Mouse (Mus musculus): ENCODE results near the gene Tmem259. TPM values are rescaled to one million over a fixed set of nuclear protein-coding genes. Genes with fewer than 3 reads are reported as not detected.

Gene Tmem259
- polyA plus RNA-seq, 1 experiment from 2014 or later = 13.1 TPM

DNA sequence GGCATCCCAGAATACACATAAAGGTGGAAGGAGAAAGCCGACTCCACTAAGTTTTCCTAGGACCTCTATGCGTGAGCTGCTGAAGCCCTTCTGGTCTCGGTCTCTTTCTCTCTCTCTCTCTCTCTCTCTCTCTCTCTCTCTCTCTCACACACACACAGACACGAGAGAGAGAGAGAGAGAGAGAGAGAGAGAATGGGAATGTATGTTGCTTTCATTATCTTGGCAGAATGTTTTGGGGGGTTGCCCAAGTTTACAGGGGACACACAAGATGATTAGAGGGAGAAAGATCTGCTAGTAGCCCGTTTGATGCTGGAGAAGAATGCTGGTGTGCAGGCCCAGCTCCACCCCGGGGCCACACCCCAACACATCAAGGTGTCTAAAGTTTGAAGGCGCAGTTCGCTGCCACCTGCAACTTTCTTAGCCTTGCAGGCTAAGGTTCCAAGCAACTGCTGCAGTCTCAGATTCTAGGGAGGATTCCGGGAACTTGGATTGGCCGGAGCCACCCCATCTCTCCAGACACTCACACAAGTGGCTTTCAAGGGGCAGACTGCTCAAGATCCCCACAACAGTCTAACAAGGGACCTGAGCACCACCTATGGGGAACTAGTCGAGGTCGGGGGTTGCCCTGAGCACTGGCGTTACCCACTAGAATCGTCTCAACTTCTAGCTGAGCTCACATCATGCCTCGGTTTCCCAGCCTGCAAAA lies 58.2 kb downstream of the Tmem259 start:
- peaks cover 65% of the 10 kb centered on the region for H3K4me1 ChIP-seq (replicated peaks)
- peak overlapping the region; percentile 96 for H3K27ac ChIP-seq
- WGBS = 14% methylated on average over 15 of the region's 15 CpGs

DNA sequence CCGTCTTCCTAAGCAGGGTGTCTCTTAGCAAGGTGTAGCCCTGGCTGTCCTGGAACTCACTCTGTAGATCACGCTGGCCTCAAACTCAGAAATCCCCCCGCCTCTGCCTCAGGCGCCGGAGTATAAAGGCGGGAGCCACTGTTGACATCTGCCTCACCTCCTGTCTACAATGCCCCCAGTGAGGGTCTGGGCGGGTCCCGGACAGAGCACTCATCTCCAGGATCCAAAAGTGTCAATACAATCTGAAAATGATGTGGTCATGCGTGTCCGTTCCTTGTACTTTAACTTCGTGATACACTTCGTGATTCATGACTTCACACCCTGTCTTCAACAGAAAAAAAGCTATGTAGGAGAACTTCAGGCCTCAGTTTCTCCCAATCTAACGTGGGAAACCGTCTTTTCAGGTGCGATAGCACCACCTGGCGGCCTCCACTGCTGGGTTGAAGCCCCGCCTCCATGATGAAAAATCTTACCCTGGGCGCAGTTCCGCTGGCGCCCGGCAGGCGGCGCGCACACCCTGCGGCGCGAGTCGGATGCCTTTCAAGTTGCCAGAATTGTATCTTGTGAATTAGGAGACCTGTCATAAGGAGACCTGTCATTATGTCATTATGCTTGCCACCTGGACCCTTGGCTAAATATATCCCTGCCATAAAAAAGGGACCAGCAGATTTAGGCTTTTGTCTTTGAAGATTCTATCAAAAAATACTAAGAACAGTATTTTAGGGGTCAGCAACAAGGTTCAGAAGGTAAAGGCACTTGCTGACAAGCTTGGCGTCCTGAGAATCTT lies 58.9 kb downstream of the Tmem259 start:
- Histone ChIP-seq H3K36me3 (peaks cover under 1% of the 10 kb centered on the region; the same call in 1 of the 2 replicates), H3K4me1 (replicated peaks) (peaks cover 65% of the 10 kb centered on the region), H3K9me3 (no peaks in the 10 kb centered on the region), H3K27ac (no peak overlapping the region), H3K27me3 (ENCODE audit: insufficient read depth, poor library complexity, severe bottlenecking) (peaks cover 58% of the 10 kb centered on the region), H3K4me3 (peak overlapping the region; percentile 18; the same call in 1 of the 2 replicates)
- whole genome bisulfite sequencing = 10% methylated on average over 29 of the region's 29 CpGs
- peak; percentile 90 for DNase-seq (ENCODE audit: low spot score)

More for the DNA sequence above, 58.2 kb downstream of the Tmem259 start:
- Histone ChIP-seq H3K9me3 (no peaks in the 10 kb centered on the region), H3K36me3 (peaks cover 8% of the 10 kb centered on the region), H3K27me3 (ENCODE audit: insufficient read depth, poor library complexity, severe bottlenecking) (peaks cover 58% of the 10 kb centered on the region), H3K4me3 (peak overlapping the region; percentile 95)
- DNase-seq (ENCODE audit: low spot score) = no peak

Other genes starting within 250 kb of the Tmem259 start
- gene Polrmt, start 237.7 kb downstream of the Tmem259 start, polyA plus RNA-seq (2016; fragmentation: Nextera tagmentation; extraction: Ambion mirVana) = 47.3 and 51.6 TPM in 2 replicates
- 0.12 and 0.55 TPM in 2 replicates for gene Fgf22, start 229.3 kb downstream of the Tmem259 start, polyA plus RNA-seq (2016; fragmentation: Nextera tagmentation; extraction: Ambion mirVana)
- gene Rnf126, start 217.4 kb downstream of the Tmem259 start, polyA plus RNA-seq (2016; fragmentation: Nextera tagmentation; extraction: Ambion mirVana) = 124 and 136 TPM in 2 replicates
- gene Fstl3, start 207.1 kb downstream of the Tmem259 start, polyA plus RNA-seq (2016; fragmentation: Nextera tagmentation; extraction: Ambion mirVana) = 1.7 and 1.8 TPM in 2 replicates
- gene Prss57, start 193.4 kb downstream of the Tmem259 start, polyA plus RNA-seq (2016; fragmentation: Nextera tagmentation; extraction: Ambion mirVana) = 0.10 TPM in 1 of 2 replicates, not detected in the other
- gene Palm, start 190.8 kb downstream of the Tmem259 start, polyA plus RNA-seq (2016; fragmentation: Nextera tagmentation; extraction: Ambion mirVana) = 142 and 175 TPM in 2 replicates
- gene Misp, start 163.3 kb downstream of the Tmem259 start, polyA plus RNA-seq (2016; fragmentation: Nextera tagmentation; extraction: Ambion mirVana) = 1.0 and 2.4 TPM in 2 replicates
- gene Ptbp1, start 129.9 kb downstream of the Tmem259 start, polyA plus RNA-seq (2016; fragmentation: Nextera tagmentation; extraction: Ambion mirVana) = 288 and 338 TPM in 2 replicates
- 10.0 and 15.1 TPM in 2 replicates for gene Prtn3, start 109.9 kb downstream of the Tmem259 start, polyA plus RNA-seq (2016; fragmentation: Nextera tagmentation; extraction: Ambion mirVana)
- 122 and 205 TPM in 2 replicates for gene Plppr3, start 109.7 kb downstream of the Tmem259 start, polyA plus RNA-seq (2016; fragmentation: Nextera tagmentation; extraction: Ambion mirVana)
- not detected in 2 replicates for gene Elane, start 98.1 kb downstream of the Tmem259 start, polyA plus RNA-seq (2016; fragmentation: Nextera tagmentation; extraction: Ambion mirVana)
- not detected in 2 replicates for gene Cfd, start 93.5 kb downstream of the Tmem259 start, polyA plus RNA-seq (2016; fragmentation: Nextera tagmentation; extraction: Ambion mirVana)
- 68.3 and 77.3 TPM in 2 replicates for gene Med16, start 75.4 kb downstream of the Tmem259 start, polyA plus RNA-seq (2016; fragmentation: Nextera tagmentation; extraction: Ambion mirVana)
- 2.6 and 4.5 TPM in 2 replicates for gene Gm26602, start 73.5 kb downstream of the Tmem259 start, polyA plus RNA-seq (2016; fragmentation: Nextera tagmentation; extraction: Ambion mirVana)
- 0.72 and 0.80 TPM in 2 replicates for gene Kiss1r, start 67.4 kb downstream of the Tmem259 start, polyA plus RNA-seq (2016; fragmentation: Nextera tagmentation; extraction: Ambion mirVana)
- 130 and 152 TPM in 2 replicates for gene R3hdm4, start 63.1 kb downstream of the Tmem259 start, polyA plus RNA-seq (2016; fragmentation: Nextera tagmentation; extraction: Ambion mirVana)
- 11.1 and 15.0 TPM in 2 replicates for gene Arid3a, start 57.3 kb downstream of the Tmem259 start, polyA plus RNA-seq (2016; fragmentation: Nextera tagmentation; extraction: Ambion mirVana)
- gene Wdr18, start 24.2 kb downstream of the Tmem259 start, polyA plus RNA-seq (2016; fragmentation: Nextera tagmentation; extraction: Ambion mirVana) = 128 and 140 TPM in 2 replicates
- 0.35 TPM in 2 replicates for gene Grin3b, start 13.6 kb downstream of the Tmem259 start, polyA plus RNA-seq (2016; fragmentation: Nextera tagmentation; extraction: Ambion mirVana)
- gene Cnn2, start 4.3 kb upstream of the Tmem259 start, polyA plus RNA-seq (2016; fragmentation: Nextera tagmentation; extraction: Ambion mirVana) = 201 and 223 TPM in 2 replicates
- gene Abca7, start 12.2 kb upstream of the Tmem259 start, polyA plus RNA-seq (2016; fragmentation: Nextera tagmentation; extraction: Ambion mirVana) = 4.4 and 6.0 TPM in 2 replicates
- gene Arhgap45, start 32.3 kb upstream of the Tmem259 start, polyA plus RNA-seq (2016; fragmentation: Nextera tagmentation; extraction: Ambion mirVana) = 8.4 and 9.0 TPM in 2 replicates
- 261 and 268 TPM in 2 replicates for gene Polr2e, start 55.5 kb upstream of the Tmem259 start, polyA plus RNA-seq (2016; fragmentation: Nextera tagmentation; extraction: Ambion mirVana)
- gene Gpx4, start 62.8 kb upstream of the Tmem259 start, polyA plus RNA-seq (2016; fragmentation: Nextera tagmentation; extraction: Ambion mirVana) = 681 and 705 TPM in 2 replicates
- 16.8 and 17.2 TPM in 2 replicates for gene Sbno2, start 121.2 kb upstream of the Tmem259 start, polyA plus RNA-seq (2016; fragmentation: Nextera tagmentation; extraction: Ambion mirVana)
- gene Stk11, start 131.5 kb upstream of the Tmem259 start, polyA plus RNA-seq (2016; fragmentation: Nextera tagmentation; extraction: Ambion mirVana) = 18.5 and 21.1 TPM in 2 replicates
- gene Atp5d, start 154.3 kb upstream of the Tmem259 start, polyA plus RNA-seq (2016; fragmentation: Nextera tagmentation; extraction: Ambion mirVana) = 484 and 504 TPM in 2 replicates
- gene Cbarp, start 156.5 kb upstream of the Tmem259 start, polyA plus RNA-seq (2016; fragmentation: Nextera tagmentation; extraction: Ambion mirVana) = 7.1 and 15.0 TPM in 2 replicates
- 22.3 and 24.6 TPM in 2 replicates for gene Midn, start 163.9 kb upstream of the Tmem259 start, polyA plus RNA-seq (2016; fragmentation: Nextera tagmentation; extraction: Ambion mirVana)
- gene Cirbp, start 181.7 kb upstream of the Tmem259 start, polyA plus RNA-seq (2016; fragmentation: Nextera tagmentation; extraction: Ambion mirVana) = 95.3 and 153 TPM in 2 replicates
- 12.9 and 14.4 TPM in 2 replicates for gene 1600002K03Rik, start 188.6 kb upstream of the Tmem259 start, polyA plus RNA-seq (2016; fragmentation: Nextera tagmentation; extraction: Ambion mirVana)
- gene Efna2, start 195.2 kb upstream of the Tmem259 start, polyA plus RNA-seq (2016; fragmentation: Nextera tagmentation; extraction: Ambion mirVana) = 41.3 and 43.7 TPM in 2 replicates
- 63.6 and 102 TPM in 2 replicates for gene Mum1, start 242.1 kb upstream of the Tmem259 start, polyA plus RNA-seq (2016; fragmentation: Nextera tagmentation; extraction: Ambion mirVana)